Mouse (Mus musculus) limb, embryonic 14.5 days (tissue): ENCODE results near the gene Faim. TPM values are rescaled to one million over a fixed set of nuclear protein-coding genes. Genes with fewer than 3 reads are reported as not detected.

ENCODE experiments used
- ATAC-seq: fragments of 200-750 bp; cut with Nextera tagmentation; 2 replicates; pipeline ENCODE4 v1.8.0; 2017; ENCODE audit warnings: low read depth, moderate number of reproducible peaks, moderate TSS enrichment; ENCODE audit not compliant: low FRiP score
- DNase-seq: peaks from one replicate; pipeline ENCODE4 v3.0.0-alpha.2; 2015; ENCODE audit warnings: low spot score
- H3K27ac ChIP-seq: fragments of 300-500 bp; sonication (generic); replicated peaks from 2 replicates; pipeline ENCODE4 v1.5.1; 2014; ENCODE audit warnings: low read depth, mild to moderate bottlenecking, low read length, moderate library complexity, mixed read lengths
- H3K27me3 ChIP-seq: fragments of 300-500 bp; sonication (generic); 2 replicates; pipeline ENCODE4 v1.6.1; 2014; ENCODE audit warnings: low read length, mixed read lengths; ENCODE audit not compliant: control insufficient read depth, insufficient read depth
- H3K36me3 ChIP-seq: fragments of 300-500 bp; sonication (generic); 2 replicates; pipeline ENCODE4 v1.6.1; 2014; ENCODE audit warnings: mild to moderate bottlenecking, low read length, moderate library complexity, mixed read lengths; ENCODE audit not compliant: control insufficient read depth, insufficient read depth
- H3K4me1 ChIP-seq: fragments of 300-500 bp; sonication (generic); 2 replicates; pipeline ENCODE4 v1.6.1; 2014; ENCODE audit warnings: antibody characterized with exemption, low read length, mixed read lengths; ENCODE audit not compliant: control insufficient read depth, insufficient read depth
- H3K4me2 ChIP-seq: fragments of 300-500 bp; sonication (generic); replicated peaks from 2 replicates; pipeline ENCODE4 v1.6.1; 2014; ENCODE audit warnings: low read depth, mild to moderate bottlenecking, low read length, moderate library complexity; ENCODE audit not compliant: severe bottlenecking
- H3K4me3 ChIP-seq: fragments of 300-500 bp; sonication (generic); replicated peaks from 2 replicates; pipeline ENCODE4 v1.5.1; 2014; ENCODE audit warnings: low read length
- H3K9ac ChIP-seq: fragments of 300-500 bp; sonication (generic); 2 replicates; pipeline ENCODE4 v1.6.1; 2014; ENCODE audit warnings: mild to moderate bottlenecking, low read depth, low read length, moderate library complexity; ENCODE audit not compliant: severe bottlenecking
- H3K9me3 ChIP-seq: fragments of 300-500 bp; sonication (generic); 2 replicates; pipeline ENCODE4 v1.6.1; 2016; ENCODE audit warnings: low read length; ENCODE audit not compliant: control insufficient read depth
- POLR2A ChIP-seq: fragments of 200-500 bp; IDR thresholded peaks from 2 replicates; pipeline ENCODE4 v1.8.0; 2012; ENCODE audit warnings: inconsistent platforms, mild to moderate bottlenecking, moderate library complexity, borderline replicate concordance; ENCODE audit not compliant: insufficient read depth, insufficient read length; ENCODE audit errors: extremely low read depth
- WGBS: fragments of 180-500 bp; shearing (Covaris S2); extraction: QIAGEN DNeasy Blood & Tissue Kit; methylation state at CpG from one replicate; pipeline ENCODE4 v1.1.7; 2014; 5-methylcytosine and 5-hydroxymethylcytosine counted together
- polyA plus RNA-seq, 2 experiments: library from polyadenylated mRNA; depleted of rRNA in 1 of 2; stranded (reverse) in 1 of 2; unstranded in 1 of 2; fragments of >200 nt; fragmentation: Nextera tagmentation in 1 of 2; extraction: Ambion mirVana in 1 of 2; gene quantifications; 2 replicates each; pipeline versions ENCODE4 v1.2.1 to v1.2.3; 2012 to 2014

Faim gene
- polyA plus RNA-seq, 2 experiments = 14.2 to 41.5 TPM

GRCm38 (mm10) chr9:98962478-98963142, 23.6 kb upstream of the Faim start:
- Histone ChIP-seq H3K9ac (no peak overlapping the region), H3K4me3 (no peak overlapping the region), H3K9me3 (no peaks in the 10 kb centered on the region), H3K36me3 (no peaks in the 10 kb centered on the region), H3K27ac (no peak overlapping the region), H3K27me3 (peaks cover 87% of the 10 kb centered on the region), H3K4me2 (no peak overlapping the region), H3K4me1 (no peaks in the 10 kb centered on the region)
- ATAC-seq (no peak), DNase-seq (no peak)
- 1% methylated on average over 20 of the region's 20 CpGs for WGBS
- TF ChIP-seq POLR2A = no peak

GRCm38 (mm10) chr9:98963661-98964060, 22.5 kb upstream of the Faim start:
- Histone ChIP-seq H3K27me3 (peaks cover 77% of the 10 kb centered on the region), H3K4me3 (no peak overlapping the region), H3K36me3 (no peaks in the 10 kb centered on the region), H3K27ac (no peak overlapping the region), H3K9me3 (no peaks in the 10 kb centered on the region), H3K4me1 (no peaks in the 10 kb centered on the region), H3K9ac (no peak overlapping the region), H3K4me2 (no peak overlapping the region)
- DNase-seq (no peak), ATAC-seq (no peak)
- 5% methylated on average over 18 of the region's 18 CpGs for whole genome bisulfite sequencing
- TF ChIP-seq POLR2A = no peak

- H3K27ac ChIP-seq = no peak overlapping the region
- no peak overlapping the region for H3K9ac ChIP-seq
- WGBS = 2% methylated on average over 18 of the region's 18 CpGs
- peak overlapping the region; percentile 28; the same call in 1 of the 2 replicates for H3K4me2 ChIP-seq
- peaks cover 62% of the 10 kb centered on the region for H3K27me3 ChIP-seq
- no peaks in the 10 kb centered on the region for H3K9me3 ChIP-seq
- TF ChIP-seq POLR2A = no peak
- H3K4me1 ChIP-seq = no peaks in the 10 kb centered on the region
- H3K36me3 ChIP-seq = no peaks in the 10 kb centered on the region
- ATAC-seq (no peak), DNase-seq (no peak)
- H3K4me3 ChIP-seq = 0 out of 2 replicates have a peak overlapping the region, but pooled peaks have one; percentile 8
These were observed 21.1 kb upstream of the Faim start for GRCm38 (mm10) chr9:98965084-98965483.

GRCm38 (mm10) chr9:98973101-98973521, 13.1 kb upstream of the Faim start:
- Histone ChIP-seq H3K9ac (peak overlapping the region; percentile 41; the same call in 1 of the 2 replicates), H3K9me3 (peaks cover 5% of the 10 kb centered on the region; the same call in 1 of the 2 replicates), H3K36me3 (no peaks in the 10 kb centered on the region), H3K4me3 (peak overlapping the region; percentile 39), H3K27ac (no peak overlapping the region), H3K4me1 (peaks cover 6% of the 10 kb centered on the region), H3K4me2 (peak overlapping the region; percentile 67), H3K27me3 (peaks cover 35% of the 10 kb centered on the region)
- WGBS = under 1% methylated on average over 28 of the region's 40 CpGs
- DNase-seq = no peak
- no peak for TF ChIP-seq POLR2A
- no peak; the same call in 1 of the 2 replicates for ATAC-seq

GRCm38 (mm10) chr9:98973561-98973960, 12.6 kb upstream of the Faim start:
- no peak for DNase-seq
- no peaks in the 10 kb centered on the region for H3K36me3 ChIP-seq
- H3K4me2 ChIP-seq = peak overlapping the region; percentile 67
- peaks cover 35% of the 10 kb centered on the region for H3K27me3 ChIP-seq
- H3K9ac ChIP-seq = no peak overlapping the region; the same call in 1 of the 2 replicates
- WGBS = 5% methylated on average over 7 of the region's 7 CpGs
- peaks cover 5% of the 10 kb centered on the region; the same call in 1 of the 2 replicates for H3K9me3 ChIP-seq
- H3K4me1 ChIP-seq = peaks cover 6% of the 10 kb centered on the region
- no peak overlapping the region for H3K27ac ChIP-seq
- no peak for ATAC-seq
- TF ChIP-seq POLR2A = no peak
- H3K4me3 ChIP-seq = peak overlapping the region; percentile 39
